Mouse (Mus musculus) monocyte, adult 2 months (primary cell): Measurements from ENCODE around the gene Gm5152.
"Not testable (repeated sequence)": the region's sequence is repeated elsewhere in the genome, so short reads cannot be mapped to it uniquely, and the experiment has no call there.

ENCODE experiments used
- DNase-seq, 2 experiments: peaks; one replicate each; pipeline ENCODE4 v3.0.0; 2022; ENCODE audit warnings: low spot score in 2 of 2, low read depth in 1 of 2

Gene Gm5152

DNA sequence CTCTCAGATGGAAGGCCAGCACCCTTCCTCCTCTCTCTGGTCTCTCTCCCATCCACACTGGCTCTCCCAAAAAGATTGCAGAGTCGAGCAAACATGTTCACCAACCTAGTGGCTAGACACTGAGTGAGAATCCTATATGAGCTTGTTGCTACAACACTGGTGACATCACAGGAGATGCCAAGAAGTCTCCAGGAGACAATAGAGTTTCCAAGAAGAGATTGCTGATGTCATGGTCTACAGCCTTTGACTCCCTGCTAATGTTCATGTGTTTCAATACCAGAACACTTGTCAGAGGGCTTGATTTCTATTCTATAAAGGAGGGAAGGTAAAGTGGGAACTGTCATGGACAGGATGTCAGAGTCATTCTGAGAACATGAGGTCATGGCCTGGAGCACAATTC is at the start of gene Gm5152:
Gm5152 (minus strand) TSS at position 101 of the 400 bp plus-strand sequence.
- DNase-seq, result not testable (repeated sequence)

DNA sequence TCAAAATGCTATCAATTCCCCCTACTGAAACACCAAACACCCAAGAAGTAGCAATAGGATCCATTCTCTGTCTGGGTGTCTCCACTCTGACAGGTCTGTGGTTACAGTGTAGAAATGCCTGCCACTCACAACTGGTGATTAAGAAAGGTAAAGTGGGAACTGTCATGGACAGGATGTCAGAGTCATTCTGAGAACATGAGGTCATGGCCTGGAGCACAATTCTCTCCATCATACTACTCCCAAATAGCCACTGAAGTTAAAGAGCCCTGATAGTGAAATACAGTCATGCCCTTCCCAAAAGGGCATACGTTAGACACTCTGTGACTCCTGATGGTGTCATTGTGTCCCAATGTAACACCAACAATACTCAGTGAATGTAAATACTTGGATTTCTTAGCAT is 8.4 kb upstream of the Gm5152 start:
- DNase-seq, result not testable (repeated sequence)

DNA sequence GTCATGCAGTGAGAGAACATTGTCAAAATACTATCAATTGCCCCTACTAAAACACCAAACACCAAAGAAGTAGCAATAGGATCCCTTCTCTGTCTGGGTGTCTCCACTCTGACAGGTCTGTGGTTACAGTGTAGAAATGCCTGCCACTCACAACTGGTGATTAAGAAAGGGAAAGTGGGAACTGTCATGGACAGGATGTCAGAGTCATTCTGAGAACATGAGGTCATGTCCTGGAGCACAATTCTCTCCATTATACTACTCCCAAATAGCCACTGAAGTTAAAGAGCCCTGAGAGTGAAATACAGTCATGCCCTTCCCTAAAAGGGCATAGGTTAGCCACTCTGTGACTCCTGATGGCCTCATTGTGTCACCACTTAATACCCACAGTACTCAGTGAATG is 556 bp downstream of the Gm5152 start:
- not testable (repeated sequence) for DNase-seq

DNA sequence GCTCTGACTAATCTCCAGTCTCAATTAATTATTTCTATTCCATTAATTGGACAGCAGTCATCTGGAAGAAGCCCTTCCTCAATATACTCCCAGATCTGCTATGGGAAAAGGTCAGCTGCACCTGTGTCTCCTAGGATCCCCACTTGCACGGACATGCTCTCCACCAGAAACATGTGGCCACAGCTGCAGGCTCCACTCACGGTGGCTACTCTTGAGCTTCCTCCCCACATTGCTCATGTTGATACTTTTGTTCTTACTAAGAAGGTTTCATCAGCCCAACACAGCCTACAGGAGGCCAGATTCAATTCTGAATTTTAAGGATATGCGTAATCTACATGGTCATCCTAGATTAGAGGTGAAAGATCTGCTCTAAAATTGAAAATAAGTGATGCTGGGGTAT is 5.9 kb downstream of the Gm5152 start:
- DNase-seq, result not testable (repeated sequence)

DNA sequence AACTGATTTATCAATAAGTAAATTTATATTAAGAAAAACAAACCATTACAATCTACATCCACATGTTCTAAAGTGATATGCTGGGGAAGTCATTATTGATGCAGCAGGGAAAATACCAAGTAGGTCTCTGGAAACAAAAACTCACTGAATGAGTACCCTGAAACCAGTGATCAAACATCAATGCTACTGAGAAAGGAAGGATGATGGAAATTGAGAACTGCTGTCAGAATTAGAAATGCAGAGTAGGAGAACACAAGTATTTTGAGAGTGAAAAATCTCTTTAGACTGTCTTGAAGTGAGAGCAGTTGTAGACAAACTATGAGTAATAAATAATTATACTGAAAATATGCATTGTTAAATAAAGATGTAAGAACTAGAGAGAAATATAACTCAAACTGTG is 26.0 kb downstream of the Gm5152 start:
- no peak for DNase-seq

DNA sequence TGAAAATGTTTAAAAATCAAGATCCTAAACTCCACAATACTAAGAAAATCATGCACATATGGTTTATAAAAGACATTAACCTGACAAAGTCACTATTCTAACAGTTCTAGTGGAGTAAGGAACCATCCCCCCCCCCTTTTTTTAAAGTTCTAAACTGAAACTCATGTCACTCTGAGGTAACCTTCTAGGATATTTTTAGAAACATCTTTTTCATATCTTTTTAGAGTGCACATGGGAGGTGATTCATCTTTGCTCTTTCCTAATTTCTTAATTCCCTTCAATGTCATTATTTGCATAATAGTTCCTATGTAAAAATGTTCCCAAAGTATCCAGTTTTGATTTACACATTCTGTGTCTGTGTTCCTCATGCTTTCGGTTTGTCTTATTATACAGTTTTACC is 43.3 kb downstream of the Gm5152 start:
- no peak for DNase-seq

DNA sequence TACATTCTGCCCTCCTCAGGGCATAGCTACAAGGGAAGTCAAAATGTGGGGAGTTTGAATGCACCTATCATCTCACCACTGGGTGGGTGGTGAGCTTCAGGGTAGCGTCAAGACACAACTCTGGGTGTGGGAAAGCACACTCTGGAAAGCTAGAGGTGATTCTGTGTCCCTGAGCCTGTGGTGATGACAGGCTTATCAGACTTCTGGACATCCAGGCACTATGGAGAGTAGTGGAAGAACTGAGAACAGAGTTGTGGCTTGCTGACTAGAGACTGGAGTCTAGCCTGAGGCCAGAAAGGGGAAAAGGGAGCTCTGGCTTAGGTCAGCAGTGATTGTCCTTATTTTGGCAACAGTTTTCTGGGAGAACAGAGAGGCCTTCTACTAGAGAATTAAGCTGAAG is 49.4 kb downstream of the Gm5152 start:
- no peak for DNase-seq
